Mouse (Mus musculus): ENCODE results near the gene Ltc4s.

The Ltc4s gene

DNA sequence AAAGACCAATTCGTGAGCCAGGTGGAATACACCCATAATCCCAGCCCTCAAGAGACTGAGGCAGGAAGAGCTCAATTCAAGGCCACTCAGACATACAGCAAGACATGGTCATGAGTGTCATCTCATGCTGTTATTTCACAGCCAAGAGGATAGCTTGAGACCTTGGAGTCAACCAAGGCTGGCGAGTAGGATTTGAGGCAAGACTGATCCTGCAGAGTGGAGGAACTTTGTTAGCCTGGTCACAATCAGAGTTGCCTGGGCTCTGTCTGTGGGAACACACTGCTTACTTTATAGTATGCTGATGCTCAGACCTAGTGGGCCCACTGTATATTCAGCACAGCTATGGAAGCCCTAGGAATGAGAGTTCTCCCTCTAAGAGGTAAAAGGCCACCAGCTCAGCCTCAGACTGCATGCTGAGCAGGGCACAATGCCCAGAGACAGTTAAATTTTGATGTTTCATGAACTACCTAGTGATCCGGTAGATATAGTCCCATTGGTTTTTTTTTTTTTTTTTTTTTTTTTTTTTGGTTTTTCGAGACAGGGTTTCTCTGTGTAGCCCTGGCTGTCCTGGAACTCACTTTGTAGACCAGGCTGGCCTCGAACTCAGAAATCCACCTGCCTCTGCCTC lies 40.1 kb downstream of the Ltc4s start:
- DNase-seq = no peak

DNA sequence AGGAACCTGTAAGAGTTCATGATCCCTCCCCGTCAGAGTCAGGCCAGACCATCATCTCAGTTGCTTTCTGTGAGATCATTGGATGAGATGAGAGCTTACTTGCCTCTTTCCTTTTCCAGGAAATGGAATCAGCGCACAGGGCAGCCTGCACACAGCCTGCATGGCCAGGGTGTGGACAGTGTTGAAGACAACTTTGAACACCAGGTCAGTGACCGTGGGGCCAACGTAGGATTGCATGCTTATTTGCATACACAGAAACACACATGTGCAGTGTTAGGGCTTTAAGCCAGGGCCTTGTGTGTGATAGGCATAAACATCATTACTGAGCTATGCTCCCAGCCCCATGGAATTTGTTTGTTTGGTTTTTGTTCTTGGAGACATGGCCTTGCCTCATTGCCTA lies 40.9 kb downstream of the Ltc4s start:
- DNase-seq = no peak

DNA sequence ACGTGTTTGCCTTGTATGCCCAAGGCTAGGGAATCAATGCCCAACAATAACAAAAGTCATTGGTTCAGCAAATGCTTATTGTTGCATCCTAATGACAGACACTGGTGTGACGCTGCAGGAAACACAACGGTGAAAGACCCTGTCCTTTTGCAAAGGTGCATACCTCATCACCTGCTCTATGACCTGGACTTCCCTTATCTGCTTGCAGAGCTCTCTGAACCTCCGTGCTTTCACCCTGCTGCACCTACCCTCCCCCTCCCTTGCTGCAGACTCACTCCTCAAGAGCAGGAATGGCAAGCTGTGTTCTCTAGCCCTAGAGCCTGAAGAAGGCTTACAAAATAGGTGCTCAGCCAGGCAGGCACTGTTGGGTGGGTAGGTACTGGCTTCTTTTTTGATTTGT lies 43.6 kb downstream of the Ltc4s start:
- DNase-seq = no peak

DNA sequence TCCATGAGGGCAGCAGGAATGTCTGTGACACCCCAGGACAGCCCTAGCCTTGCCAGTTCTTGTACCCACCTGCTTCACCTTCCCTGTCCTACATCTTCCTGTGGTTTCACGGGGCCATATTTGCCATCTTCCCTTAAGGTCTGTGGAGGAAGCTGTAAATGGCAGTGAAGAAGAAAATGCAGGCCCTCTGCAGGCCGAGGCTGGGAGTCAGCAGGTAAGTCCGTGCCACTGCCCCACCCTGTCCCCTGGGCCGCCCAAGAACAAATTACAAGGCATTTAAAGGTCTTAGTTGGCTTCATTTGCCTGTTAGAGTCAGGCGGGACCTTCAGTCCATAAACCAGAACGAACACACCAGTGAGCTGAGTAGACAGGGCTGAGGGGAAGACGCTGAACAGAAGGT lies 44.3 kb downstream of the Ltc4s start:
- DNase-seq = no peak

DNA sequence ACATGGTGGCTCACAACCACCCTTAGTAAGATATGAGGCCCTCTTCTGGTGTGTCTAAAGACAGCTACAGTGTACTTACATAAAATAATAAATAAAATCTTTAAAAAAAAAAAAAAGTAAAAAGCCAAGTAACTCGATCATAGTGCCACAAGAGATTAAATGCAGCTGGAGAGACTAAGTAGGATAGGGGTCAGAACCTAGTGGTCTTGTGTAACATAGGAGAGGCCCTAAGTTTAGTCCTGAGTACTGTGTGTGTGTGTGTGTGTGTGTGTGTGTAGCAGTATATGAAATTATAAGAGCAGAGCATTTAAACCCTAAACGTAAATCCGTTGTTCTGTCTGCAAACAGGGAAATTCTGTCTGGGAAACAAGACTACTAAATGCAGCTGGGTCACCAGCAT lies 46.1 kb downstream of the Ltc4s start:
- no peak for DNase-seq

DNA sequence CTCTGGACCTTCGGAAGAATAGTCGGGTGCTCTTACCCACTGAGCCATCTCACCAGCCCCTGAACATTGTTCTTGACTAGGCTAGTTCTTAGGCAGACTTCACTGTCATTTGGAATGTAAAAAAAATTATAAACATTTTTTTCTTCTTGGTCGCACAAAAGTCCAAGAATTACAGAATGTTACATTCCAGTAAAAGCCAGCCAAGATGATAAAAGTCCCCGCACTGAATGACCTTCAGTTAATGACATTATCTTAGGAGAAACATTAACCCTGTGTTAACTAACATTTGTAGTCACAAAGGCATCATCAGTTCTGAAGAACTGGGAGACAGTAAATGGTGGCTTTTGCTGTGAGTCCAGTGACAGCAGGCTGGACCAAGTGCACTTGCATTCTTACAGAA lies 48.1 kb downstream of the Ltc4s start:
- DNase-seq = no peak

DNA sequence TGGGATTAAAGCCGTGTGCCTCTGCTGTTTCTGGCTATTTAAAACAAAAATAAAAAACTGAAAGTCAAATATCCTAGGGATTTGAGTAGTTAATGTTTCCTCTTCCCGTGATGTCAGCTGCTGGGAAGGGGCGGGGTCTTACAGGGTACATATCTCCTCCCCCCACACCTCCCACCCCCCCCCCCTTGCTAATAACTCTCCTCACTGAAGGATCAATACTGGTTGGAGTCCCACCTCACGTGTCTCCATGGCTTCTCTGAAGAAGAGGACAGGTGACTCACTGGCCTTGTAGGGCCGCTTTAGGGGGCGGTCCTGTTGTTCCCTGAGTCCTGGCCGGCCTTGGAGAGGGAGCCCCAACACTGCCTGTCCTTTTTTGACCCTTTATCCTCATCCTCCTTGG lies 49.7 kb downstream of the Ltc4s start:
- DNase-seq = peak; percentile 93
